Mouse (Mus musculus): Measurements from ENCODE around the gene Treh. TPM values are rescaled to one million over a fixed set of nuclear protein-coding genes. Genes with fewer than 3 reads are reported as not detected.

Gene Treh
- polyA plus RNA-seq, 2 experiments = not detected

DNA sequence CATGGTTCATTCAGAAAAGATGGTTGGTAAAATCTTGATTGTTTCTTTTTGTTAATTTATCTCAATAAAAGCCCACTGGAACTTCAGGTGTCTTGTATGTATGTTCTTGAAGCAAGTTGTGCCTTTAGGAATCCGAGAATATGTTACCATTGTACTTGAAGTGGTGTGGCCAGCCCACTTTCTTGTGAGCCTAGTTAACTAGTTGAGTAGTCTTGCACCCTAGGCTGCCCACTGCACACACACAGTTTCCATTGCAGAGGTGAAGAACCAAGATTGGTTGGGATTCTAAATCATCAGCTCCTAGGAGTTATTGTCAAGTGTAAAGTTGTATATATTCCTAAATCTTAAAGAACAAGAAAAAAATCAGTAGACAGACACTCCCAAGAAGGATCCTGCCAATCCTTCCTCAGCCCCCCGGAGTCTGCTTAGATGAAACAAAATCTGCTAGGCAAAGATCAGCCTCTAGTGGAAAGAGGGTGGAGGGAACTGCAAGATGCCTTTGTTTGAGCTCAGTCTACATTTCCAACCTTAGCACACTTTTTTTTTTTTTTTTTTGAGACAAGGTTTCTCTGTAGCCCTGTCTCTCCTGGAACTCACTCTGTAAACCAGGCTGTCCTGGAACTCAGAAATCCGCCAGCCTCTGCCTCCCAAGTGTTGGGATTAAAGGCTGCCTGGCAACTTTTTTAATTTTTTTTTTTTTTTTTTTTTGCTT, 32.2 kb upstream of the Treh start:
- Histone ChIP-seq H3K4me3 (replicated peaks; ENCODE audit: low read length) (no peak overlapping the region), H3K4me1 (ENCODE audit: control insufficient read depth, insufficient read depth, low read length) (no peaks in the 10 kb centered on the region), H3K4me2 (replicated peaks; ENCODE audit: low read depth, low read length, severe bottlenecking) (no peak overlapping the region), H3K27me3 (ENCODE audit: control insufficient read depth, insufficient read depth, low read length) (no peaks in the 10 kb centered on the region), H3K36me3 (ENCODE audit: control insufficient read depth, insufficient read depth, low read length) (peaks cover 31% of the 10 kb centered on the region), H3K9ac (ENCODE audit: low read depth, low read length, severe bottlenecking) (no peak overlapping the region), H3K27ac (replicated peaks; ENCODE audit: low read depth, low read length) (no peak overlapping the region), H3K9me3 (ENCODE audit: control insufficient read depth, low read length) (no peaks in the 10 kb centered on the region)
- WGBS = 90% methylated on average over 3 of the region's 3 CpGs
- TF ChIP-seq POLR2A (IDR thresholded peaks at IDR 0.05; ENCODE audit: borderline replicate concordance, extremely low read depth, insufficient read depth, insufficient read length) = no peak
- ATAC-seq (ENCODE audit: low FRiP score, low read depth) = no peak
- no peak for DNase-seq (ENCODE audit: low spot score)

GRCm38 (mm10) chr9:44641616-44642015, 31.4 kb upstream of the Treh start:
- no peak for TF ChIP-seq POLR2A (IDR thresholded peaks at IDR 0.05; ENCODE audit: borderline replicate concordance, extremely low read depth, insufficient read depth, insufficient read length)
- Histone ChIP-seq H3K4me3 (replicated peaks; ENCODE audit: low read length) (no peak overlapping the region), H3K4me2 (replicated peaks; ENCODE audit: low read depth, low read length, severe bottlenecking) (no peak overlapping the region), H3K9ac (ENCODE audit: low read depth, low read length, severe bottlenecking) (no peak overlapping the region), H3K27me3 (ENCODE audit: control insufficient read depth, insufficient read depth, low read length) (no peaks in the 10 kb centered on the region), H3K4me1 (ENCODE audit: control insufficient read depth, insufficient read depth, low read length) (no peaks in the 10 kb centered on the region), H3K36me3 (ENCODE audit: control insufficient read depth, insufficient read depth, low read length) (peaks cover 23% of the 10 kb centered on the region), H3K27ac (replicated peaks; ENCODE audit: low read depth, low read length) (no peak overlapping the region), H3K9me3 (ENCODE audit: control insufficient read depth, low read length) (no peaks in the 10 kb centered on the region)
- DNase-seq (ENCODE audit: low spot score) (no peak), ATAC-seq (ENCODE audit: low FRiP score, low read depth) (no peak)
- 79% methylated on average over 2 of the region's 2 CpGs for WGBS

DNA sequence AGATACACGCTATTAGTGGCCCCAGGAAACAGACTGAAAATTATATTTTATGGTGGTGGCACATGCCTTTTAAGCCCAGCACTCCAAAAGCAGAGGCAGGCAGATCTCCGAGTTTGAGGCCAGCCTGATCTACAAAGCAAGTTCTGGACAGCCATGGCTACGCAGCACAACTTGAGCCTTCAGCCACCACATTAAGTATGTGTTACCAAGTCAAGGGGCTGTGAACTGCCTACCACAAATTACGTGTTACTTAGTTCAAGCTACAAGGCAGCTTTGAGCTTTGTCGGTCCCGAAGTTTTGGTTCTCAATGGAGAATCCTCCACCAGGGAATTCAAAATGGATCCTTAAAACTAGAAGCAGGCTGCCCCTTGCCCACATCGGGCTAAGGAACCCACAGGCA, 29.9 kb upstream of the Treh start:
- Histone ChIP-seq H3K9me3 (ENCODE audit: control insufficient read depth, low read length) (no peaks in the 10 kb centered on the region), H3K9ac (ENCODE audit: low read depth, low read length, severe bottlenecking) (no peak overlapping the region), H3K4me3 (replicated peaks; ENCODE audit: low read length) (no peak overlapping the region), H3K27ac (replicated peaks; ENCODE audit: low read depth, low read length) (no peak overlapping the region), H3K27me3 (ENCODE audit: control insufficient read depth, insufficient read depth, low read length) (no peaks in the 10 kb centered on the region), H3K4me1 (ENCODE audit: control insufficient read depth, insufficient read depth, low read length) (no peaks in the 10 kb centered on the region), H3K4me2 (replicated peaks; ENCODE audit: low read depth, low read length, severe bottlenecking) (no peak overlapping the region), H3K36me3 (ENCODE audit: control insufficient read depth, insufficient read depth, low read length) (peaks cover 8% of the 10 kb centered on the region)
- 94% methylated on average over 7 of the region's 7 CpGs for WGBS
- no peak for ATAC-seq (ENCODE audit: low FRiP score, low read depth)
- DNase-seq (ENCODE audit: low spot score) = no peak
- no peak for TF ChIP-seq POLR2A (IDR thresholded peaks at IDR 0.05; ENCODE audit: borderline replicate concordance, extremely low read depth, insufficient read depth, insufficient read length)

DNA sequence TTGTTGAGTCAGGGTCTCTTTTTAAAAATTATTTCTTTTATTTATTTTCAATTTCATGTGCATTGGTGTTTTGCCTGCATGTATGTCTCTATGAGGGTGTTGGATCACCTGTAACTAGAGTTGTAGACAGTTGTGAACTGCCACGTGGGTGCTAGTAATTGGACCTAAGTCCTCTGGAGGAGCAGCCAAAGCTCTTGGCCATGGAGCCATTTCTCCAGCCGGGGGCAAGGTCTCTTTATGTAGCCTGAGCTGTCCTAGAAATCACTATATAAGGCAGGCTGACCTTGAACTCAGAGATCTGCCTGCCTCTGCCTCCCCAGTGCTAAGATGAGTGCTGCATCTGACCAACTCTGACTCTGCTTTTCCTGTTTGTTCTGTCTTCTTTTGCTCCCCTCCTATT, 28.8 kb upstream of the Treh start:
- DNase-seq (ENCODE audit: low spot score) (no peak), ATAC-seq (ENCODE audit: low FRiP score, low read depth) (no peak)
- no peaks in the 10 kb centered on the region for H3K4me1 ChIP-seq (ENCODE audit: control insufficient read depth, insufficient read depth, low read length)
- H3K4me2 ChIP-seq (replicated peaks; ENCODE audit: low read depth, low read length, severe bottlenecking) = no peak overlapping the region
- no peak overlapping the region for H3K27ac ChIP-seq (replicated peaks; ENCODE audit: low read depth, low read length)
- no peak overlapping the region for H3K4me3 ChIP-seq (replicated peaks; ENCODE audit: low read length)
- H3K36me3 ChIP-seq (ENCODE audit: control insufficient read depth, insufficient read depth, low read length) = no peaks in the 10 kb centered on the region
- H3K27me3 ChIP-seq (ENCODE audit: control insufficient read depth, insufficient read depth, low read length) = no peaks in the 10 kb centered on the region
- no peak overlapping the region for H3K9ac ChIP-seq (ENCODE audit: low read depth, low read length, severe bottlenecking)
- TF ChIP-seq POLR2A (IDR thresholded peaks at IDR 0.05; ENCODE audit: borderline replicate concordance, extremely low read depth, insufficient read depth, insufficient read length) = no peak
- H3K9me3 ChIP-seq (ENCODE audit: control insufficient read depth, low read length) = no peaks in the 10 kb centered on the region
- WGBS = 82% methylated on average over 2 of the region's 2 CpGs

- no peaks in the 10 kb centered on the region for H3K36me3 ChIP-seq (ENCODE audit: control insufficient read depth, insufficient read depth, low read length)
- H3K27ac ChIP-seq (replicated peaks; ENCODE audit: low read depth, low read length) = no peak overlapping the region
- no peak overlapping the region for H3K4me2 ChIP-seq (replicated peaks; ENCODE audit: low read depth, low read length, severe bottlenecking)
- WGBS = 85% methylated on average over 5 of the region's 5 CpGs
- TF ChIP-seq POLR2A (IDR thresholded peaks at IDR 0.05; ENCODE audit: borderline replicate concordance, extremely low read depth, insufficient read depth, insufficient read length) = no peak
- H3K9me3 ChIP-seq (ENCODE audit: control insufficient read depth, low read length) = no peaks in the 10 kb centered on the region
- no peak overlapping the region for H3K9ac ChIP-seq (ENCODE audit: low read depth, low read length, severe bottlenecking)
- no peak overlapping the region for H3K4me3 ChIP-seq (replicated peaks; ENCODE audit: low read length)
- DNase-seq (ENCODE audit: low spot score) = no peak
- H3K27me3 ChIP-seq (ENCODE audit: control insufficient read depth, insufficient read depth, low read length) = no peaks in the 10 kb centered on the region
- no peak for ATAC-seq (ENCODE audit: low FRiP score, low read depth)
- no peaks in the 10 kb centered on the region for H3K4me1 ChIP-seq (ENCODE audit: control insufficient read depth, insufficient read depth, low read length)
These were observed 27.6 kb upstream of the Treh start for GRCm38 (mm10) chr9:44645481-44645880.
